Comparison of ENCODE assay signal across 9 mouse cellular contexts in the genomic region with DNA sequence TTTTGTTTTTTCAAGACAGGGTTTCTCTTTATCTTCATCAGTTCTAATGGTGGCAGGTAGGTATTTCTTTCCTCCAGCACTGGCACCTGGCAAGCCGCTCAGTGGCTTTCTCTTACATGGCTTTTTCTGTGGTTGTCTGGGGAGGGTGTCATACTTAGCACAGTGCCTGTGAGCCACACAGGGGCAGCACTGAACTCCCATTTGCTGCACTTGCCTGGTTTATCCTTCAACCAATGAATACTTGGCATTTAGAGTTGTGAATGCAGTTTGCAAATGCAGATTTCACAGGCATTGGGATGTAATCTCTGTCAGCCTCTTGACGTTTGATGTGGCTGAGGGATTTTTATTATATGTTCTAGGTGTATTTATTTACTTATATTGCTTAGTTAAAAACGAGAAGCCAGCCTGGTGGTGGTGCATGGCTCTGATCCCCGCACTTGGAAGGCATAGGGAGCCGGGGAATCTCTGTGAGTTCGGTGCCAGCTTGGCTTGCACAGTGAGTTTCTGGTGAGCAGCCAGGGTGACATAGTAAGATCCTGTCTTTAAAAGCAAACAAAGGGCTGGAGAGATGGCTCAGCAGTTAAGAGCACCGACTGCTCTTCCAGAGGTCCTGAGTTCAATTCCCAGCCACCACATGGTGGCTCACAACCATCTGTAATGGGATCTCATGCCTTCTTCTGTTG. TPM values are rescaled to one million over a fixed set of nuclear protein-coding genes. Genes with fewer than 3 reads are reported as not detected.
DNase-seq lines count a peak whose midpoint lies in the region; ATAC-seq lines count a peak whose summit lies in the region.
"Had no signal": no experiment of that assay in that cellular context is flagged by ENCODE, and none has a peak within 500 bp of the region (broad histone marks: within the 10 kb centered on the region; RNA-seq: fewer than 3 reads in every experiment).

No protein-coding gene starts in this region.

- 0 out of 2 replicates have a peak, but pooled peaks cover 2% of the 10 kb centered on the region for H3K27me3 ChIP-seq in forebrain, embryonic 13.5 days
- H3K27me3 ChIP-seq in forebrain, embryonic 10.5 days (ENCODE audit: poor library complexity, severe bottlenecking), result peaks cover 16% of the 10 kb centered on the region
- H3K27me3 ChIP-seq in limb, embryonic 13.5 days, result peaks cover 9% of the 10 kb centered on the region
- peaks cover 32% of the 10 kb centered on the region for H3K27me3 ChIP-seq in limb, embryonic 10.5 days (ENCODE audit: low read depth, poor library complexity, severe bottlenecking)
- peaks cover 5% of the 10 kb centered on the region for H3K27me3 ChIP-seq in limb, embryonic 15.5 days
- H3K27me3 ChIP-seq: megakaryocyte, embryonic 14.5 days had no signal

- no peak overlapping the region for H3K4me3 ChIP-seq in forebrain, embryonic 13.5 days
- no peak overlapping the region for H3K4me3 ChIP-seq in forebrain, embryonic 10.5 days
- no peak overlapping the region for H3K4me3 ChIP-seq in limb, embryonic 13.5 days
- no peak overlapping the region for H3K4me3 ChIP-seq in limb, embryonic 10.5 days
- no peak overlapping the region for H3K4me3 ChIP-seq in limb, embryonic 15.5 days

- no peak overlapping the region for H3K4me2 ChIP-seq in forebrain, embryonic 13.5 days
- H3K4me2 ChIP-seq in limb, embryonic 13.5 days (replicated peaks), result no peak overlapping the region
- no peak overlapping the region for H3K4me2 ChIP-seq in limb, embryonic 15.5 days

- no peak for ATAC-seq in forebrain, embryonic 13.5 days
- no peak for ATAC-seq in limb, embryonic 13.5 days (ENCODE audit: low FRiP score, low read depth)
- ATAC-seq in limb, embryonic 15.5 days (ENCODE audit: insufficient number of reproducible peaks, low FRiP score, low TSS enrichment, low read depth), result no peak

- 0 out of 2 replicates have a peak, but pooled peaks cover 3% of the 10 kb centered on the region for H3K9me3 ChIP-seq in forebrain, embryonic 13.5 days (replicated peaks)
- H3K9me3 ChIP-seq in forebrain, embryonic 10.5 days, result no peaks in the 10 kb centered on the region
- no peaks in the 10 kb centered on the region for H3K9me3 ChIP-seq in limb, embryonic 13.5 days
- H3K9me3 ChIP-seq in limb, embryonic 10.5 days (replicated peaks), result no peaks in the 10 kb centered on the region
- H3K9me3 ChIP-seq in limb, embryonic 15.5 days, result no peaks in the 10 kb centered on the region
- H3K9me3 ChIP-seq: megakaryocyte, embryonic 14.5 days had no signal

- no peak overlapping the region for H3K9ac ChIP-seq in forebrain, embryonic 13.5 days
- no peak overlapping the region for H3K9ac ChIP-seq in limb, embryonic 13.5 days
- H3K9ac ChIP-seq in limb, embryonic 15.5 days, result no peak overlapping the region

- H3K4me1 ChIP-seq in forebrain, embryonic 13.5 days, result peaks cover 35% of the 10 kb centered on the region
- H3K4me1 ChIP-seq in forebrain, embryonic 10.5 days, result peaks cover 44% of the 10 kb centered on the region
- peaks cover 30% of the 10 kb centered on the region for H3K4me1 ChIP-seq in limb, embryonic 13.5 days
- peaks cover 29% of the 10 kb centered on the region for H3K4me1 ChIP-seq in limb, embryonic 10.5 days
- peaks cover 29% of the 10 kb centered on the region for H3K4me1 ChIP-seq in limb, embryonic 15.5 days

- 63% methylated on average over 7 of the region's 7 CpGs for WGBS in forebrain, embryonic 13.5 days
- 77% methylated on average over 7 of the region's 7 CpGs for WGBS in forebrain, embryonic 10.5 days
- 65% methylated on average over 7 of the region's 7 CpGs for whole genome bisulfite sequencing in limb, embryonic 13.5 days
- WGBS in limb, embryonic 10.5 days, result 68% methylated on average over 7 of the region's 7 CpGs
- WGBS in limb, embryonic 15.5 days, result 59% methylated on average over 7 of the region's 7 CpGs

- peak overlapping the region; percentile 77 for H3K27ac ChIP-seq in forebrain, embryonic 13.5 days
- H3K27ac ChIP-seq in forebrain, embryonic 10.5 days, result no peak overlapping the region
- peak overlapping the region; percentile 93; the same call in 1 of the 2 replicates for H3K27ac ChIP-seq in limb, embryonic 13.5 days
- no peak overlapping the region for H3K27ac ChIP-seq in limb, embryonic 10.5 days
- H3K27ac ChIP-seq in limb, embryonic 15.5 days, result peak overlapping the region; percentile 83

- DNase-seq in forebrain, embryonic 10.5 days (ENCODE audit: extremely low spot score, low spot score), result no peak
- no peak for DNase-seq in limb, embryonic 10.5 days (ENCODE audit: low spot score)
- DNase-seq in brain, adult 2 months (ENCODE audit: low read depth, low spot score), result peak; percentile 87
- DNase-seq in adrenal gland, adult 18-20 months (ENCODE audit: low spot score in 2 of 2), result no peak
- no peak for DNase-seq in urinary bladder, adult 2 months (ENCODE audit: low spot score)

- H3K36me3 ChIP-seq in forebrain, embryonic 13.5 days (ENCODE audit: poor library complexity, severe bottlenecking), result no peaks in the 10 kb centered on the region
- H3K36me3 ChIP-seq in forebrain, embryonic 10.5 days (replicated peaks), result peaks cover 27% of the 10 kb centered on the region
- no peaks in the 10 kb centered on the region for H3K36me3 ChIP-seq in limb, embryonic 13.5 days
- H3K36me3 ChIP-seq in limb, embryonic 10.5 days, result no peaks in the 10 kb centered on the region
- no peaks in the 10 kb centered on the region for H3K36me3 ChIP-seq in limb, embryonic 15.5 days

RNA-seq across cellular contexts. Expression of gene Acot7, which starts 6.6 kb away (rescaled TPM):
- polyA plus RNA-seq in forebrain, embryonic 13.5 days (2015; fragmentation: Nextera tagmentation; extraction: Ambion mirVana), result 126 and 135 TPM in 2 replicates
- 61.0 and 64.4 TPM in 2 replicates for polyA plus RNA-seq in forebrain, embryonic 10.5 days (2016; fragmentation: Nextera tagmentation; extraction: Ambion mirVana)
- 49.0 and 53.2 TPM in 2 replicates for polyA plus RNA-seq in limb, embryonic 13.5 days (2015; fragmentation: Nextera tagmentation; extraction: Ambion mirVana)
- polyA plus RNA-seq in limb, embryonic 10.5 days (2016; fragmentation: Nextera tagmentation; extraction: Ambion mirVana), result 34.8 and 36.7 TPM in 2 replicates
- polyA plus RNA-seq in limb, embryonic 15.5 days (2015; fragmentation: Nextera tagmentation; extraction: Ambion mirVana), result 52.6 and 57.3 TPM in 2 replicates
- 10 to 100 TPM; 45.7 to 54.0 TPM for total RNA-seq in adrenal gland, adult 18-20 months (2021)
- polyA plus RNA-seq in urinary bladder, adult 2 months (2012; rRNA removed), result 44.9 and 48.1 TPM in 2 replicates

RNA-seq across cellular contexts. Expression of gene Hes2, which starts 25.8 kb away (rescaled TPM):
- not detected in 2 replicates for polyA plus RNA-seq in forebrain, embryonic 13.5 days (2015; fragmentation: Nextera tagmentation; extraction: Ambion mirVana)
- polyA plus RNA-seq in forebrain, embryonic 10.5 days (2016; fragmentation: Nextera tagmentation; extraction: Ambion mirVana), result not detected in 2 replicates
- polyA plus RNA-seq in limb, embryonic 13.5 days (2015; fragmentation: Nextera tagmentation; extraction: Ambion mirVana), result not detected in 2 replicates
- polyA plus RNA-seq in limb, embryonic 10.5 days (2016; fragmentation: Nextera tagmentation; extraction: Ambion mirVana), result not detected in 2 replicates
- polyA plus RNA-seq in limb, embryonic 15.5 days (2015; fragmentation: Nextera tagmentation; extraction: Ambion mirVana), result 0.12 and 0.14 TPM in 2 replicates
- total RNA-seq in adrenal gland, adult 18-20 months (2021), result not detected
- polyA plus RNA-seq in urinary bladder, adult 2 months (2012; rRNA removed), result 0.23 and 0.46 TPM in 2 replicates

RNA-seq across cellular contexts. Expression of gene Espn, which starts 32.3 kb away (rescaled TPM):
- 0.10 and 0.13 TPM in 2 replicates for polyA plus RNA-seq in forebrain, embryonic 13.5 days (2015; fragmentation: Nextera tagmentation; extraction: Ambion mirVana)
- polyA plus RNA-seq in forebrain, embryonic 10.5 days (2016; fragmentation: Nextera tagmentation; extraction: Ambion mirVana), result 5.6 and 5.9 TPM in 2 replicates
- 0.88 and 1.5 TPM in 2 replicates for polyA plus RNA-seq in limb, embryonic 13.5 days (2015; fragmentation: Nextera tagmentation; extraction: Ambion mirVana)
- polyA plus RNA-seq in limb, embryonic 10.5 days (2016; fragmentation: Nextera tagmentation; extraction: Ambion mirVana), result 2.9 and 3.2 TPM in 2 replicates
- polyA plus RNA-seq in limb, embryonic 15.5 days (2015; fragmentation: Nextera tagmentation; extraction: Ambion mirVana), result 1.9 and 2.2 TPM in 2 replicates
- 1 to 10 TPM; 1.9 to 3.3 TPM for total RNA-seq in adrenal gland, adult 18-20 months (2021)
- polyA plus RNA-seq in urinary bladder, adult 2 months (2012; rRNA removed), result 6.0 and 7.8 TPM in 2 replicates

Comparison
In these comparisons a context has a peak if more than half of its experiments do, and no peak if none do; other contexts are left out.
1. H3K27ac ChIP-seq: peak in forebrain, embryonic 13.5 days (single experiment), limb, embryonic 13.5 days (single experiment) and limb, embryonic 15.5 days (single experiment); none in forebrain, embryonic 10.5 days (single experiment) and limb, embryonic 10.5 days (single experiment).